30 mouse cellular contexts compared by ENCODE assay signal in the genomic region with DNA sequence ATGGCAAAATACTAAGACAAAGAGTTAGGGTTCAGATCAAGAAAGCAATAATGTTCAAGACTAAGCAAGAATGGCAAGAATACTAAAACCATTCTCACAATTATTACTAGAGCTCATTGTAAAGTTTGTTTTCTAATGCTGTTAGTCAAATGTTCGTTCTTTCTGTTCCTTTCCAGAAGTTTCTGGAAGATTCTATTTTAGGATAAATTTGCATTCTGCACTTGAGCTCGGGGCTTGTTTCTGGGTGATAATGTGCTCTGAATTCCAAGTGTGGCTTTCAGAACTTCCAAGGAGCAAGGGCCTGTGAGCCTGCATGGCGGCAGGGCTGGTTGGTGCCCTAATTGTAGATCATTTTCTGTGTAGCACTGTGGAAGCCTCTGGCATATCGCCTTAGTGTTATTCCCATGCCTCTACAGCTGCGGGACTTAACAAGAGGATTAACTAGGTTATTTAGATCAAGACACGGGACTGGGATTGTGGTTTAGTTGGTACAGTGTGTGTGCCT. TPM values are rescaled to one million over a fixed set of nuclear protein-coding genes. Genes with fewer than 3 reads are reported as not detected.
DNase-seq lines count a peak whose midpoint lies in the region; ATAC-seq and TF ChIP-seq lines count a peak whose summit lies in the region.
"Had no signal": no experiment of that assay in that cellular context is flagged by ENCODE, and none has a peak within 500 bp of the region (broad histone marks: within the 10 kb centered on the region; RNA-seq: fewer than 3 reads in every experiment).

No protein-coding gene starts in this region.

- TF ChIP-seq RAD21 in CH12.LX (IDR thresholded peaks at IDR 0.05; ENCODE audit: low read depth, low read length) = no peak

- no peak overlapping the region for H3K4me2 ChIP-seq in hindbrain, postnatal 0 days (ENCODE audit: low read depth, low read length)
- H3K4me2 ChIP-seq in hindbrain, embryonic 14.5 days (replicated peaks) = no peak overlapping the region
- H3K4me2 ChIP-seq in CH12.LX (ENCODE audit: insufficient read depth, low read depth, poor library complexity, severe bottlenecking) = no peak overlapping the region; the same call in 1 of the 2 replicates
- H3K4me2 ChIP-seq in intestine, embryonic 15.5 days (replicated peaks) = no peak overlapping the region
- H3K4me2 ChIP-seq: embryonic facial prominence, embryonic 13.5 days; forebrain, embryonic 15.5 days; hindbrain, embryonic 15.5 days; limb, embryonic 15.5 days; liver, embryonic 13.5 days; midbrain, embryonic 12.5 days had no signal

- H3K27ac ChIP-seq in hindbrain, postnatal 0 days = peak overlapping the region; percentile 34; the same call in 1 of the 2 replicates
- H3K27ac ChIP-seq in hindbrain, embryonic 14.5 days = no peak overlapping the region
- H3K27ac ChIP-seq in left cerebral cortex, adult 2 months = peak overlapping the region; percentile 54; the same call in 1 of the 2 replicates
- no peak overlapping the region for H3K27ac ChIP-seq in CH12.LX (ENCODE audit: insufficient read depth, low read depth)
- H3K27ac ChIP-seq in cortical plate, adult 2 months (ENCODE audit: insufficient read depth, low read length) = peak overlapping the region; percentile 60; the same call in 1 of the 2 replicates
- no peak overlapping the region for H3K27ac ChIP-seq in intestine, embryonic 15.5 days
- H3K27ac ChIP-seq: embryonic facial prominence, embryonic 13.5 days; forebrain, embryonic 10.5 days; forebrain, embryonic 15.5 days; heart, embryonic 13.5 days; hindbrain, embryonic 15.5 days; kidney, postnatal 0 days; limb, embryonic 10.5 days; limb, embryonic 15.5 days; liver, embryonic 13.5 days; midbrain, embryonic 12.5 days had no signal

- H3K36me3 ChIP-seq in hindbrain, postnatal 0 days (ENCODE audit: insufficient read depth, low read length) = no peaks in the 10 kb centered on the region
- no peaks in the 10 kb centered on the region for H3K36me3 ChIP-seq in hindbrain, embryonic 14.5 days (replicated peaks; ENCODE audit: control insufficient read depth, insufficient read depth)
- peaks cover 0 to 2% of the 10 kb centered on the region in 2 experiments for H3K36me3 ChIP-seq in CH12.LX (replicated peaks in 1 of 2; ENCODE audit: control insufficient read depth in 1 of 2, insufficient read depth in 1 of 2, low read length in 1 of 2)
- no peaks in the 10 kb centered on the region for H3K36me3 ChIP-seq in intestine, embryonic 15.5 days
- H3K36me3 ChIP-seq: embryonic facial prominence, embryonic 13.5 days; forebrain, embryonic 10.5 days; forebrain, embryonic 15.5 days; heart, embryonic 13.5 days; hindbrain, embryonic 15.5 days; limb, embryonic 10.5 days; limb, embryonic 15.5 days; liver, embryonic 13.5 days; midbrain, embryonic 12.5 days had no signal

- dilution Hi-C loops in CH12.LX (cut with MboI; ENCODE audit: extremely low pct_ligation_motif_present, extremely low pct_unique_long_range_greater_than_20kb, low sequenced_read_pairs) = no loop called here

- no peaks in the 10 kb centered on the region for H3K27me3 ChIP-seq in hindbrain, postnatal 0 days (ENCODE audit: insufficient read depth, low read length)
- H3K27me3 ChIP-seq in hindbrain, embryonic 14.5 days (ENCODE audit: control insufficient read depth, insufficient read depth, low read length) = no peaks in the 10 kb centered on the region
- H3K27me3 ChIP-seq in CH12.LX (replicated peaks) = no peaks in the 10 kb centered on the region
- H3K27me3 ChIP-seq in intestine, embryonic 15.5 days (replicated peaks) = no peaks in the 10 kb centered on the region
- H3K27me3 ChIP-seq: embryonic facial prominence, embryonic 13.5 days; forebrain, embryonic 15.5 days; heart, embryonic 13.5 days; hindbrain, embryonic 15.5 days; limb, embryonic 15.5 days; liver, embryonic 13.5 days; megakaryocyte, embryonic 14.5 days; midbrain, embryonic 12.5 days had no signal

- H3K9me3 ChIP-seq in hindbrain, postnatal 0 days (ENCODE audit: low read length) = no peaks in the 10 kb centered on the region
- no peaks in the 10 kb centered on the region for H3K9me3 ChIP-seq in hindbrain, embryonic 14.5 days (ENCODE audit: control insufficient read depth, low read length)
- H3K9me3 ChIP-seq in CH12.LX (replicated peaks; ENCODE audit: low read length) = no peaks in the 10 kb centered on the region
- H3K9me3 ChIP-seq in intestine, embryonic 15.5 days = no peaks in the 10 kb centered on the region
- H3K9me3 ChIP-seq: embryonic facial prominence, embryonic 13.5 days; forebrain, embryonic 10.5 days; forebrain, embryonic 15.5 days; heart, embryonic 13.5 days; hindbrain, embryonic 15.5 days; limb, embryonic 10.5 days; limb, embryonic 15.5 days; liver, embryonic 13.5 days; megakaryocyte, embryonic 14.5 days; midbrain, embryonic 12.5 days had no signal

- H3K4me3 ChIP-seq in hindbrain, postnatal 0 days (ENCODE audit: low read length) = no peak overlapping the region
- H3K4me3 ChIP-seq in hindbrain, embryonic 14.5 days (replicated peaks; ENCODE audit: low read length) = no peak overlapping the region
- no peak overlapping the region for H3K4me3 ChIP-seq in left cerebral cortex, adult 2 months
- no peak overlapping the region for H3K4me3 ChIP-seq in CH12.LX (replicated peaks in 1 of 3; ENCODE audit: low read depth in 2 of 3, low read length in 2 of 3, poor library complexity in 1 of 3)
- H3K4me3 ChIP-seq in cortical plate, adult 2 months (ENCODE audit: insufficient read depth, low read length) = no peak overlapping the region
- H3K4me3 ChIP-seq in intestine, embryonic 15.5 days (replicated peaks) = no peak overlapping the region
- H3K4me3 ChIP-seq: embryonic facial prominence, embryonic 13.5 days; forebrain, embryonic 10.5 days; forebrain, embryonic 15.5 days; heart, adult 2 months; hindbrain, embryonic 15.5 days; limb, embryonic 10.5 days; limb, embryonic 15.5 days; liver, embryonic 13.5 days; megakaryocyte, embryonic 14.5 days; midbrain, embryonic 12.5 days had no signal

- H3K79me2 ChIP-seq in CH12.LX (replicated peaks; ENCODE audit: control insufficient read depth, extremely low read depth, insufficient read depth, poor library complexity, severe bottlenecking) = no peaks in the 10 kb centered on the region; the same call in 1 of the 2 replicates

- no peak for TF ChIP-seq POLR2A in CH12.LX (IDR thresholded peaks at IDR 0.05; ENCODE audit: low read depth, low read length)
- no peak for TF ChIP-seq POLR2A in cortical plate, adult 2 months (IDR thresholded peaks at IDR 0.05; ENCODE audit: extremely low read depth, insufficient read depth, low read length)

- TF ChIP-seq EP300 in CH12.LX (IDR thresholded peaks at IDR 0.05; ENCODE audit: low read length) = no peak

- no peak for DNase-seq in hindbrain, postnatal 0 days (ENCODE audit: low spot score)
- no peak for DNase-seq in hindbrain, embryonic 14.5 days (ENCODE audit: low spot score)
- no peak for DNase-seq in left cerebral cortex, adult 2 months (ENCODE audit: extremely low spot score in 1 of 2, low spot score in 2 of 2)
- DNase-seq in left cerebral cortex, postnatal 4 days = no peak
- DNase-seq in CH12.LX (ENCODE audit: extremely low read depth) = no peak
- DNase-seq: adrenal gland, postnatal 25 days; heart, adult 2 months; heart, postnatal 10 days; kidney, adult 8-10 months; kidney, postnatal 4 days; liver, embryonic 13.5 days; lung, adult 18-20 months; lung, postnatal 4 days; retina, postnatal 1 day; thymus, postnatal 4 days had no signal

- in situ Hi-C loops in CH12.LX (cut with MboI; ENCODE audit: low pct_ligation_motif_present, low pct_unique_long_range_greater_than_20kb, low sequenced_read_pairs) = no loop called here

- peak; percentile 56; the same call in 1 of the 2 replicates for ATAC-seq in hindbrain, postnatal 0 days
- no peak for ATAC-seq in hindbrain, embryonic 14.5 days (ENCODE audit: low FRiP score)
- ATAC-seq in intestine, embryonic 15.5 days = no peak
- ATAC-seq: CD4-positive, CD25-positive, alpha-beta regulatory T cell, adult 4 months; forebrain, embryonic 15.5 days; intestine, embryonic 16.5 days; lung, postnatal 0 days had no signal

- no peak overlapping the region for H3K9ac ChIP-seq in hindbrain, postnatal 0 days (replicated peaks; ENCODE audit: low read length)
- no peak overlapping the region for H3K9ac ChIP-seq in hindbrain, embryonic 14.5 days
- no peak overlapping the region for H3K9ac ChIP-seq in CH12.LX (ENCODE audit: insufficient read depth, low read depth)
- H3K9ac ChIP-seq in intestine, embryonic 15.5 days = no peak overlapping the region
- H3K9ac ChIP-seq: embryonic facial prominence, embryonic 13.5 days; forebrain, embryonic 15.5 days; heart, embryonic 13.5 days; hindbrain, embryonic 15.5 days; limb, embryonic 15.5 days; liver, embryonic 13.5 days; midbrain, embryonic 12.5 days had no signal

- WGBS in hindbrain, postnatal 0 days = 75% methylated on average over 6 of the region's 6 CpGs
- 87% methylated on average over 6 of the region's 6 CpGs for WGBS in hindbrain, embryonic 14.5 days
- 90% methylated on average over 6 of the region's 6 CpGs for WGBS in intestine, embryonic 15.5 days

- intact Hi-C loops in left cerebral cortex, adult 2 months (cut with DNase I) = no loop called here
- intact Hi-C loops in left cerebral cortex, postnatal 4 days (cut with DNase I) = no loop called here

- no peaks in the 10 kb centered on the region for H3K4me1 ChIP-seq in hindbrain, postnatal 0 days (ENCODE audit: insufficient read depth, low read length)
- 0 out of 2 replicates have a peak, but pooled peaks cover 4% of the 10 kb centered on the region for H3K4me1 ChIP-seq in hindbrain, embryonic 14.5 days (replicated peaks; ENCODE audit: control insufficient read depth, insufficient read depth, low read length)
- H3K4me1 ChIP-seq in CH12.LX (ENCODE audit: control insufficient read depth in 1 of 2, insufficient read depth in 2 of 2) = peaks cover 10 to 48% of the 10 kb centered on the region in 2 experiments; a peak in 3 of 4 replicates
- H3K4me1 ChIP-seq in cortical plate, adult 2 months (ENCODE audit: control insufficient read depth, insufficient read depth, low read length) = no peaks in the 10 kb centered on the region
- no peaks in the 10 kb centered on the region for H3K4me1 ChIP-seq in intestine, embryonic 15.5 days (replicated peaks)
- H3K4me1 ChIP-seq: forebrain, embryonic 15.5 days; liver, embryonic 13.5 days; midbrain, embryonic 12.5 days had no signal

- TF ChIP-seq CTCF in hindbrain, postnatal 0 days (IDR thresholded peaks at IDR 0.05; ENCODE audit: low read depth) = no peak
- no peak for TF ChIP-seq CTCF in left cerebral cortex, adult 2 months (IDR thresholded peaks at IDR 0.05)
- no peak for TF ChIP-seq CTCF in CH12.LX (conservative IDR thresholded peaks at IDR 0.05 in 1 of 2, IDR thresholded peaks at IDR 0.05 in 1 of 2; ENCODE audit: low read depth in 2 of 2, low read length in 2 of 2)
- no peak for TF ChIP-seq CTCF in cortical plate, adult 2 months (IDR thresholded peaks at IDR 0.05; ENCODE audit: extremely low read depth, insufficient read depth, low read length)

RNA-seq across cellular contexts. Expression of a gene that starts 57.1 kb away (rescaled TPM):
- 50.8 and 60.0 TPM in 2 replicates for total RNA-seq in hindbrain, postnatal 0 days (2014; rRNA removed)
- 7.2 and 7.4 TPM in 2 replicates for polyA plus RNA-seq in hindbrain, postnatal 0 days (2015; fragmentation: Nextera tagmentation; extraction: Ambion mirVana)
- polyA plus RNA-seq in hindbrain, embryonic 14.5 days (2014; fragmentation: Nextera tagmentation; extraction: Ambion mirVana) = 4.0 and 5.3 TPM in 2 replicates
- 10 to 100 TPM; 46.9 to 55.4 TPM for total RNA-seq in left cerebral cortex, adult 2 months (2021)
- total RNA-seq in left cerebral cortex, postnatal 4 days (2021) = 10 to 100 TPM; 43.6 to 49.2 TPM
- total RNA-seq in CH12.LX (2012; rRNA removed) = 0.29 and 0.59 TPM in 2 replicates
- 0.07 and 0.09 TPM in 2 replicates for total RNA-seq in CH12.LX (2014; rRNA removed)
- 0.20 and 0.24 TPM in 2 replicates for polyA plus RNA-seq in CH12.LX (2012; ENCODE audit: insufficient read length, low read depth)
- 23.8 and 25.5 TPM in 2 replicates for polyA plus RNA-seq in cortical plate, adult 2 months (2012; rRNA removed)
- polyA plus RNA-seq in intestine, embryonic 15.5 days (2015; fragmentation: Nextera tagmentation; extraction: Ambion mirVana) = 5.7 TPM in 2 replicates
- polyA plus RNA-seq: CD4-positive, CD25-positive, alpha-beta regulatory T cell, adult 4 months had no signal

Comparison
In these comparisons a context has a peak if more than half of its experiments do, and no peak if none do; other contexts are left out.
1. H3K27ac ChIP-seq: peak in hindbrain, postnatal 0 days (single experiment), left cerebral cortex, adult 2 months (single experiment) and cortical plate, adult 2 months (single experiment); none in hindbrain, embryonic 14.5 days (single experiment), CH12.LX (single experiment) and intestine, embryonic 15.5 days (single experiment).